Mouse (Mus musculus) stomach, postnatal 0 days (tissue): ENCODE measurements around the gene Qpct.

ENCODE experiments used
- CTCF ChIP-seq: IDR thresholded peaks from 2 replicates; pipeline ENCODE4 v1.5.1; 2016; ENCODE audit warnings: antibody characterized with exemption, low read depth, mild to moderate bottlenecking, moderate library complexity
- EP300 ChIP-seq: optimal IDR thresholded peaks from 2 replicates; pipeline ENCODE3; 2016; ENCODE audit warnings: antibody characterized with exemption

GRCm38 (mm10) chr17:79022746-79023145 is 29.0 kb upstream of the Qpct start:
- TF ChIP-seq CTCF (no peak), EP300 (no peak)
